Mouse (Mus musculus) megakaryocyte, adult 5-6 weeks (primary cell): Measurements from ENCODE around the gene Mcfd2. TPM values are rescaled to one million over a fixed set of nuclear protein-coding genes. Genes with fewer than 3 reads are reported as not detected.

Experiments used
- ATAC-seq: 2 replicates; pipeline ENCODE4 v1.8.0; 2016; ENCODE audit warnings: mild to moderate bottlenecking, inconsistent platforms; ENCODE audit not compliant: poor library complexity, severe bottlenecking
- total RNA-seq, 2 experiments: library from RNA; stranded (forward) in 1 of 2; stranded (reverse) in 1 of 2; fragments of 153-499, 151-499 nt in 1 of 2; fragments of 221-1000, 200-1000 nt in 1 of 2; gene quantifications; 2 replicates each; pipeline versions ENCODE4 v1.2.3 to v1.2.4; 2015 to 2017

The Mcfd2 gene
- total RNA-seq, 2 experiments from 2014 or later, result 16.1 to 44.9 TPM

- ATAC-seq, result no peak
Observed at GRCm38 (mm10) chr17:87289367-87289766, 23.6 kb upstream of the Mcfd2 start.

GRCm38 (mm10) chr17:87288131-87288530 lies 22.4 kb upstream of the Mcfd2 start:
- ATAC-seq, result no peak

- no peak for ATAC-seq
Observed at GRCm38 (mm10) chr17:87287197-87287777, 21.6 kb upstream of the Mcfd2 start.

GRCm38 (mm10) chr17:87286481-87287143 lies 20.9 kb upstream of the Mcfd2 start:
- ATAC-seq, result no peak

- no peak for ATAC-seq
Observed at GRCm38 (mm10) chr17:87285731-87286465, 20.2 kb upstream of the Mcfd2 start.

GRCm38 (mm10) chr17:87284482-87285040 lies 18.8 kb upstream of the Mcfd2 start:
- no peak for ATAC-seq

- ATAC-seq, result peak; percentile 55
Observed at GRCm38 (mm10) chr17:87283755-87284481, 18.2 kb upstream of the Mcfd2 start.

- peak; percentile 6; the same call in 1 of the 2 replicates for ATAC-seq
Observed at GRCm38 (mm10) chr17:87283055-87283754, 17.5 kb upstream of the Mcfd2 start.

GRCm38 (mm10) chr17:87282706-87283053 lies 16.9 kb upstream of the Mcfd2 start, which contains the start of gene Ttc7:
Ttc7 (plus strand) TSS chr17:87282886.
- ATAC-seq, result peak; percentile 70

GRCm38 (mm10) chr17:87282007-87282705 lies 16.4 kb upstream of the Mcfd2 start:
- ATAC-seq, result peak; percentile 70

GRCm38 (mm10) chr17:87275363-87276341 lies 9.9 kb upstream of the Mcfd2 start:
- peak; percentile 75 for ATAC-seq

GRCm38 (mm10) chr17:87269454-87269853 lies 3.7 kb upstream of the Mcfd2 start:
- no peak for ATAC-seq

GRCm38 (mm10) chr17:87264927-87265791 lies 576 bp downstream of the Mcfd2 start:
- ATAC-seq, result no peak; the same call in none of the 2 replicates

- no peak for ATAC-seq
Observed at GRCm38 (mm10) chr17:87264054-87264830, 1.5 kb downstream of the Mcfd2 start.

GRCm38 (mm10) chr17:87263401-87263800 lies 2.3 kb downstream of the Mcfd2 start:
- no peak for ATAC-seq

GRCm38 (mm10) chr17:87255672-87256071 lies 10.1 kb downstream of the Mcfd2 start:
- peak; percentile 89 for ATAC-seq

- ATAC-seq, result no peak
Observed at GRCm38 (mm10) chr17:87254384-87254783, 11.4 kb downstream of the Mcfd2 start.
